Mouse (Mus musculus) hindbrain, embryonic 11.5 days (tissue): ENCODE results near the gene Cldn20. TPM values are rescaled to one million over a fixed set of nuclear protein-coding genes. Genes with fewer than 3 reads are reported as not detected.
A peak's percentile ranks its signal among the peaks of the same experiment; 100 is the strongest.

ENCODE experiments used
- ATAC-seq: fragments of 200-750 bp; cut with Nextera tagmentation; 2 replicates; pipeline ENCODE4 v1.8.0; 2017; ENCODE audit warnings: mild to moderate bottlenecking, moderate TSS enrichment, moderate library complexity; ENCODE audit not compliant: low FRiP score
- DNase-seq: peaks from one replicate; pipeline ENCODE4 v3.0.0-alpha.2; 2015; ENCODE audit warnings: low spot score
- H3K27ac ChIP-seq: fragments of 300-500 bp; sonication (generic); 2 replicates; pipeline ENCODE4 v1.5.1; 2014; ENCODE audit warnings: mild to moderate bottlenecking, low read depth, low read length
- H3K27me3 ChIP-seq: fragments of 300-500 bp; sonication (generic); 2 replicates; pipeline ENCODE4 v1.6.1; 2014; ENCODE audit warnings: mild to moderate bottlenecking, low read length, moderate library complexity, mixed read lengths; ENCODE audit not compliant: control insufficient read depth, insufficient read depth
- H3K36me3 ChIP-seq: fragments of 300-500 bp; sonication (generic); 2 replicates; pipeline ENCODE4 v1.6.1; 2014; ENCODE audit warnings: mild to moderate bottlenecking, low read length, moderate library complexity, mixed read lengths; ENCODE audit not compliant: control insufficient read depth, insufficient read depth
- H3K4me1 ChIP-seq: fragments of 300-500 bp; sonication (generic); replicated peaks from 2 replicates; pipeline ENCODE4 v1.6.1; 2014; ENCODE audit warnings: low read length, mixed read lengths; ENCODE audit not compliant: control insufficient read depth, insufficient read depth
- H3K4me2 ChIP-seq: fragments of 300-500 bp; sonication (generic); replicated peaks from 2 replicates; pipeline ENCODE4 v1.6.1; 2014; ENCODE audit warnings: mild to moderate bottlenecking, low read depth, low read length
- H3K4me3 ChIP-seq: fragments of 300-500 bp; sonication (generic); 2 replicates; pipeline ENCODE4 v1.5.1; 2014; ENCODE audit warnings: low read depth, low read length
- H3K9ac ChIP-seq: fragments of 300-500 bp; sonication (generic); 2 replicates; pipeline ENCODE4 v1.6.1; 2014; ENCODE audit warnings: low read depth, low read length
- H3K9me3 ChIP-seq: fragments of 300-500 bp; sonication (generic); 2 replicates; pipeline ENCODE4 v1.6.1; 2016; ENCODE audit warnings: low read length; ENCODE audit not compliant: control insufficient read depth
- WGBS: fragments of 180-500 bp; shearing (Covaris S2); extraction: QIAGEN DNeasy Blood & Tissue Kit; methylation state at CpG from one replicate; pipeline ENCODE4 v1.1.7; 2014; 5-methylcytosine and 5-hydroxymethylcytosine counted together
- polyA plus RNA-seq: library from polyadenylated mRNA; unstranded; fragments of >200 nt; fragmentation: Nextera tagmentation; extraction: Ambion mirVana; gene quantifications from 2 replicates; pipeline ENCODE4 v1.2.1, GENCODE M21; 2014

Cldn20 gene
- polyA plus RNA-seq, 1 experiment from 2014 or later = not detected

GRCm38 (mm10) chr17:3495576-3495975 is 36.8 kb upstream of the Cldn20 start:
- H3K9me3 ChIP-seq = no peaks in the 10 kb centered on the region
- no peak overlapping the region for H3K9ac ChIP-seq
- no peaks in the 10 kb centered on the region for H3K36me3 ChIP-seq
- H3K27ac ChIP-seq = no peak overlapping the region
- 71% methylated on average over 2 of the region's 2 CpGs for WGBS
- ATAC-seq (no peak), DNase-seq (no peak)
- no peaks in the 10 kb centered on the region for H3K27me3 ChIP-seq
- no peak overlapping the region for H3K4me3 ChIP-seq
- H3K4me2 ChIP-seq = no peak overlapping the region
- H3K4me1 ChIP-seq = no peaks in the 10 kb centered on the region

GRCm38 (mm10) chr17:3496080-3496479 is 36.3 kb upstream of the Cldn20 start:
- no peak for DNase-seq
- no peaks in the 10 kb centered on the region for H3K36me3 ChIP-seq
- no peak for ATAC-seq
- H3K9ac ChIP-seq = no peak overlapping the region
- H3K4me3 ChIP-seq = no peak overlapping the region
- no peaks in the 10 kb centered on the region for H3K9me3 ChIP-seq
- WGBS = 91% methylated on average over 3 of the region's 3 CpGs
- no peak overlapping the region for H3K4me2 ChIP-seq
- H3K27ac ChIP-seq = no peak overlapping the region
- H3K27me3 ChIP-seq = no peaks in the 10 kb centered on the region
- H3K4me1 ChIP-seq = no peaks in the 10 kb centered on the region

GRCm38 (mm10) chr17:3498086-3498485 is 34.3 kb upstream of the Cldn20 start:
- Histone ChIP-seq H3K9ac (no peak overlapping the region), H3K27me3 (no peaks in the 10 kb centered on the region), H3K9me3 (no peaks in the 10 kb centered on the region), H3K36me3 (no peaks in the 10 kb centered on the region), H3K4me3 (no peak overlapping the region), H3K4me2 (no peak overlapping the region), H3K4me1 (no peaks in the 10 kb centered on the region), H3K27ac (no peak overlapping the region)
- WGBS = 32% methylated on average over 3 of the region's 3 CpGs
- no peak for ATAC-seq
- DNase-seq = peak; percentile 74

- 92% methylated on average over 3 of the region's 3 CpGs for WGBS
- Histone ChIP-seq H3K9ac (no peak overlapping the region), H3K9me3 (no peaks in the 10 kb centered on the region), H3K4me3 (no peak overlapping the region), H3K4me1 (no peaks in the 10 kb centered on the region), H3K4me2 (no peak overlapping the region), H3K36me3 (no peaks in the 10 kb centered on the region), H3K27me3 (no peaks in the 10 kb centered on the region), H3K27ac (no peak overlapping the region)
- no peak for DNase-seq
- ATAC-seq = no peak
Measured at GRCm38 (mm10) chr17:3498580-3498979, 33.8 kb upstream of the Cldn20 start.

GRCm38 (mm10) chr17:3499468-3499867 is 32.9 kb upstream of the Cldn20 start:
- Histone ChIP-seq H3K9me3 (no peaks in the 10 kb centered on the region), H3K4me2 (no peak overlapping the region), H3K27ac (no peak overlapping the region), H3K36me3 (no peaks in the 10 kb centered on the region), H3K27me3 (no peaks in the 10 kb centered on the region), H3K4me1 (no peaks in the 10 kb centered on the region), H3K4me3 (no peak overlapping the region), H3K9ac (no peak overlapping the region)
- DNase-seq = no peak
- no peak for ATAC-seq
- 93% methylated on average over 8 of the region's 8 CpGs for WGBS

GRCm38 (mm10) chr17:3500076-3500475 is 32.3 kb upstream of the Cldn20 start:
- Histone ChIP-seq H3K4me2 (no peak overlapping the region), H3K9ac (no peak overlapping the region), H3K4me3 (no peak overlapping the region), H3K36me3 (no peaks in the 10 kb centered on the region), H3K27ac (no peak overlapping the region), H3K27me3 (no peaks in the 10 kb centered on the region), H3K9me3 (no peaks in the 10 kb centered on the region), H3K4me1 (no peaks in the 10 kb centered on the region)
- WGBS = 95% methylated on average over 6 of the region's 6 CpGs
- ATAC-seq (no peak), DNase-seq (no peak)

GRCm38 (mm10) chr17:3500936-3501335 is 31.4 kb upstream of the Cldn20 start:
- Histone ChIP-seq H3K9ac (no peak overlapping the region), H3K4me2 (no peak overlapping the region), H3K9me3 (no peaks in the 10 kb centered on the region), H3K4me3 (no peak overlapping the region), H3K36me3 (no peaks in the 10 kb centered on the region), H3K4me1 (no peaks in the 10 kb centered on the region), H3K27me3 (no peaks in the 10 kb centered on the region), H3K27ac (no peak overlapping the region)
- WGBS = 89% methylated on average over 4 of the region's 4 CpGs
- DNase-seq (no peak), ATAC-seq (no peak)

GRCm38 (mm10) chr17:3505711-3506110 is 26.6 kb upstream of the Cldn20 start:
- Histone ChIP-seq H3K27ac (no peak overlapping the region), H3K4me2 (no peak overlapping the region), H3K36me3 (no peaks in the 10 kb centered on the region), H3K4me1 (no peaks in the 10 kb centered on the region), H3K9me3 (no peaks in the 10 kb centered on the region), H3K4me3 (no peak overlapping the region), H3K27me3 (no peaks in the 10 kb centered on the region), H3K9ac (no peak overlapping the region)
- DNase-seq (no peak), ATAC-seq (no peak)
- 76% methylated on average over 1 of the region's 1 CpGs for WGBS

- no peaks in the 10 kb centered on the region for H3K4me1 ChIP-seq
- H3K36me3 ChIP-seq = no peaks in the 10 kb centered on the region
- ATAC-seq = no peak
- H3K9me3 ChIP-seq = no peaks in the 10 kb centered on the region
- DNase-seq = no peak
- H3K4me2 ChIP-seq = no peak overlapping the region
- WGBS = 91% methylated on average over 8 of the region's 8 CpGs
- H3K4me3 ChIP-seq = no peak overlapping the region
- H3K27ac ChIP-seq = no peak overlapping the region
- no peaks in the 10 kb centered on the region for H3K27me3 ChIP-seq
- H3K9ac ChIP-seq = no peak overlapping the region
Measured at GRCm38 (mm10) chr17:3506508-3506907, 25.8 kb upstream of the Cldn20 start.
